Mouse (Mus musculus): ENCODE results near the gene Wipf3. TPM values are rescaled to one million over a fixed set of nuclear protein-coding genes. Genes with fewer than 3 reads are reported as not detected.

Gene Wipf3
- total RNA-seq, 1 experiment: 1.4 TPM

- in situ Hi-C loops (cut with MboI; ENCODE audit: low sequenced_read_pairs in 2 of 2, unreplicated experiment in 2 of 2): no loop called here
- no peak for DNase-seq (ENCODE audit: low read depth, low spot score)
- no peaks in the 10 kb centered on the region for H3K9me3 ChIP-seq (ENCODE audit: control insufficient read depth, insufficient read depth, low read depth, low read length)
- no peak overlapping the region for H3K9ac ChIP-seq (ENCODE audit: insufficient read depth, low read depth, low read length, poor library complexity, severe bottlenecking)
- no peak overlapping the region for H3K4me3 ChIP-seq (ENCODE audit: insufficient read depth in 1 of 2, low read depth in 1 of 2, low read length in 2 of 2, poor library complexity in 1 of 2, severe bottlenecking in 1 of 2)
- no peak overlapping the region for H3K27ac ChIP-seq (ENCODE audit: insufficient read depth, low read depth, low read length, poor library complexity, severe bottlenecking)
- H3K36me3 ChIP-seq (ENCODE audit: control insufficient read depth, insufficient read depth, low read length, poor library complexity, severe bottlenecking): no peaks in the 10 kb centered on the region
- no peaks in the 10 kb centered on the region for H3K4me1 ChIP-seq (ENCODE audit: control insufficient read depth in 2 of 2, insufficient read depth in 2 of 2, low read length in 2 of 2, poor library complexity in 1 of 2)
- no peak for TF ChIP-seq ZNF384 (IDR thresholded peaks at IDR 0.05; ENCODE audit: low read depth, low read length)
Measured at GRCm38 (mm10) chr6:54464926-54465325, 35.5 kb downstream of the Wipf3 start.

- H3K4me3 ChIP-seq (ENCODE audit: insufficient read depth in 1 of 2, low read depth in 1 of 2, low read length in 2 of 2, poor library complexity in 1 of 2, severe bottlenecking in 1 of 2): no peak overlapping the region
- H3K27ac ChIP-seq (ENCODE audit: insufficient read depth, low read depth, low read length, poor library complexity, severe bottlenecking): no peak overlapping the region
- no peaks in the 10 kb centered on the region for H3K9me3 ChIP-seq (ENCODE audit: control insufficient read depth, insufficient read depth, low read depth, low read length)
- H3K9ac ChIP-seq (ENCODE audit: insufficient read depth, low read depth, low read length, poor library complexity, severe bottlenecking): no peak overlapping the region
- no peaks in the 10 kb centered on the region for H3K36me3 ChIP-seq (ENCODE audit: control insufficient read depth, insufficient read depth, low read length, poor library complexity, severe bottlenecking)
- TF ChIP-seq HCFC1 (IDR thresholded peaks at IDR 0.05; ENCODE audit: borderline replicate concordance, insufficient read depth, low read length): no peak
- TF ChIP-seq ZC3H11A (IDR thresholded peaks at IDR 0.05; ENCODE audit: borderline replicate concordance, low read depth, low read length): no peak
- no peak for TF ChIP-seq MAFK (IDR thresholded peaks at IDR 0.05; ENCODE audit: insufficient read depth, low read depth, low read length)
- TF ChIP-seq CHD2 (IDR thresholded peaks at IDR 0.05; ENCODE audit: low read depth, low read length): no peak
- no peak for TF ChIP-seq ZNF384 (IDR thresholded peaks at IDR 0.05; ENCODE audit: low read depth, low read length)
- no peak for DNase-seq (ENCODE audit: low read depth, low spot score)
- in situ Hi-C loops (cut with MboI; ENCODE audit: low sequenced_read_pairs in 2 of 2, unreplicated experiment in 2 of 2): no loop called here
- H3K4me1 ChIP-seq (ENCODE audit: control insufficient read depth in 2 of 2, insufficient read depth in 2 of 2, low read length in 2 of 2, poor library complexity in 1 of 2): no peaks in the 10 kb centered on the region
Measured at GRCm38 (mm10) chr6:54467371-54467770, 38.0 kb downstream of the Wipf3 start.

- Histone ChIP-seq H3K9me3 (ENCODE audit: control insufficient read depth, insufficient read depth, low read depth, low read length) (no peaks in the 10 kb centered on the region), H3K36me3 (ENCODE audit: control insufficient read depth, insufficient read depth, low read length, poor library complexity, severe bottlenecking) (no peaks in the 10 kb centered on the region), H3K27ac (ENCODE audit: insufficient read depth, low read depth, low read length, poor library complexity, severe bottlenecking) (no peak overlapping the region), H3K4me3 (ENCODE audit: insufficient read depth in 1 of 2, low read depth in 1 of 2, low read length in 2 of 2, poor library complexity in 1 of 2, severe bottlenecking in 1 of 2) (no peak overlapping the region), H3K4me1 (ENCODE audit: control insufficient read depth in 2 of 2, insufficient read depth in 2 of 2, low read length in 2 of 2, poor library complexity in 1 of 2) (no peaks in the 10 kb centered on the region), H3K9ac (ENCODE audit: insufficient read depth, low read depth, low read length, poor library complexity, severe bottlenecking) (no peak overlapping the region)
- no peak for TF ChIP-seq HCFC1 (IDR thresholded peaks at IDR 0.05; ENCODE audit: borderline replicate concordance, insufficient read depth, low read length)
- TF ChIP-seq MAFK (IDR thresholded peaks at IDR 0.05; ENCODE audit: insufficient read depth, low read depth, low read length): no peak
- no peak for TF ChIP-seq ZC3H11A (IDR thresholded peaks at IDR 0.05; ENCODE audit: borderline replicate concordance, low read depth, low read length)
- in situ Hi-C loops (cut with MboI; ENCODE audit: low sequenced_read_pairs in 2 of 2, unreplicated experiment in 2 of 2): no loop called here
- no peak for DNase-seq (ENCODE audit: low read depth, low spot score)
Measured at GRCm38 (mm10) chr6:54471866-54472265, 42.5 kb downstream of the Wipf3 start.

GRCm38 (mm10) chr6:54472846-54473715 is 43.7 kb downstream of the Wipf3 start:
- no peak overlapping the region for H3K9ac ChIP-seq (ENCODE audit: insufficient read depth, low read depth, low read length, poor library complexity, severe bottlenecking)
- no peaks in the 10 kb centered on the region for H3K9me3 ChIP-seq (ENCODE audit: control insufficient read depth, insufficient read depth, low read depth, low read length)
- H3K36me3 ChIP-seq (ENCODE audit: control insufficient read depth, insufficient read depth, low read length, poor library complexity, severe bottlenecking): no peaks in the 10 kb centered on the region
- no peak for DNase-seq (ENCODE audit: low read depth, low spot score)
- in situ Hi-C loops (cut with MboI; ENCODE audit: low sequenced_read_pairs in 2 of 2, unreplicated experiment in 2 of 2): no loop called here
- no peak overlapping the region for H3K27ac ChIP-seq (ENCODE audit: insufficient read depth, low read depth, low read length, poor library complexity, severe bottlenecking)
- TF ChIP-seq CHD2 (IDR thresholded peaks at IDR 0.05; ENCODE audit: low read depth, low read length): no peak
- no peak for TF ChIP-seq ZC3H11A (IDR thresholded peaks at IDR 0.05; ENCODE audit: borderline replicate concordance, low read depth, low read length)
- no peak for TF ChIP-seq MAFK (IDR thresholded peaks at IDR 0.05; ENCODE audit: insufficient read depth, low read depth, low read length)
- no peak for TF ChIP-seq ZNF384 (IDR thresholded peaks at IDR 0.05; ENCODE audit: low read depth, low read length)
- no peak for TF ChIP-seq HCFC1 (IDR thresholded peaks at IDR 0.05; ENCODE audit: borderline replicate concordance, insufficient read depth, low read length)
- H3K4me3 ChIP-seq (ENCODE audit: insufficient read depth in 1 of 2, low read depth in 1 of 2, low read length in 2 of 2, poor library complexity in 1 of 2, severe bottlenecking in 1 of 2): no peak overlapping the region
- no peaks in the 10 kb centered on the region for H3K4me1 ChIP-seq (ENCODE audit: control insufficient read depth in 2 of 2, insufficient read depth in 2 of 2, low read length in 2 of 2, poor library complexity in 1 of 2)

All from ES-E14 (cell line).